Mouse (Mus musculus): ENCODE measurements around the gene Mllt11.
A peak's percentile ranks its signal among the peaks of the same experiment; 100 is the strongest.

Gene Mllt11

GRCm38 (mm10) chr3:95231298-95232221, at the start of gene Mllt11:
Gene Mllt11, minus strand, starts transcription at chr3:95232171.
- DNase-seq = no peak

DNA sequence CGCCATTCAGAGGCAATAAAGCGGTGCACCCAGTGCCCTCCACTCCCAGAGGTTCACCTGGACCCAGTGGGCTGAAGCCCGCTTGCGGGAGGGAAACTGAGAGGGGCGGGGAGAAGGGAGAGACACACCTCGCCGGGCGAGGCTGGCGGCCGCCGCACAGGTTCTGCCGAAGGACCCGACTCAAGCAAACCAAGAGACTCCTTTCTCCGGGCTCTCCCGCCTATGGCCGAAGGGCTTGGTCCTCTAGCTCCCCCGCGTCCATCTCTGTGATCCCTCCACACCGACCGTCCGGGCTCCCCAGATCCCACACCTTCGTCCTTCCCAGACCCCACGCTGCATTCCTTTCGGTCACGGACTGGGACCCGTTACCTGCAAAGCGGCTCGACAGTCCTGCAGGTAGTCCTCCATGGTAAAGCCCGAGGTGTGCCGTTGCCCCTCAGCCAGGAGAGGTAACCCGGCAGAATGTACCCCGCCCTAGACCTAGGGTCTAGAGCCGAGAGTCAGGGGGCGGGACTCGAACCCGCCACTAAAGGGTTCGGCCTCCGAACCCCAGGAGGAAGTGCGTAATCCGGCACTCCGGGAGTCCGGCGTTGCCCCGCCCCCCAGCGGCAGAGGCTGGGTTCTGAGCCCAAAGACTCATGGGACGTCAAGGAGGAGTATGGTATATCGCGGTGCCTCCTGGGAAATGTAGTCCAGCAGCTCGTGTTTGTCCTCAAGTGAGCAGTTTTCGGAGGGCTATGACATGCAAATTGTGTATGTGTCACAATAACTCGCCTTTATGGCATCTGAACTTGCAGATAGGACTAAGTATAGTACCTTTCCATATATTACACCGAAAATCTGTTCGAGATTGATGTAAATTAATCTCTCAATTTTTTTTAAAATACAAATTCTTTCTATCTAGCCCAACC, 49.5 kb upstream of the Mllt11 start, which contains the start of the genes Mindy1 and Prune1:
Gene Mindy1, plus strand, starts transcription at position 130 of the 911 bp plus-strand sequence.
Gene Prune1, minus strand, starts transcription at position 861 of the 911 bp plus-strand sequence.
- DNase-seq = peak; percentile 98

DNA sequence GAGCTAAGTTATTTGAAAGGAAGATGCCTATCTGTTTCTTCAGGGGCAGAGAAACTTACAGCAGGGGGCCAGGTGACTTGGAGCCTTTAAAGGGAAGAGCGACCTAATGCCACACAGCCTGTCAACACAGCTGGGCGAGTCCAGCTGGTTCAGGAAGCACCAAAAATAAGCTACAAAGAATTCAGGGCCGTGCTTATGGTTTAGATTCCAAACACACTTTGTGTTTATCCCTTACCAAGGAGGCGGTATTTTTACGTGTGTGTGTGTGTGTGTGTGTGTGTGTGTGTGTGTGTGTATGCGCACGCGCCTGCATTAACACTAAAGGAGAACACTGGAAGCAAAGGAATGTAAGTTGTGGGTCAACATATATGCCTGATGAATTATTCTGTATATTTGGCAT, 48.8 kb upstream of the Mllt11 start:
- peak; percentile 31 for DNase-seq

GRCm38 (mm10) chr3:95277149-95277551, 45.2 kb upstream of the Mllt11 start:
- peak; percentile 48 for DNase-seq

DNA sequence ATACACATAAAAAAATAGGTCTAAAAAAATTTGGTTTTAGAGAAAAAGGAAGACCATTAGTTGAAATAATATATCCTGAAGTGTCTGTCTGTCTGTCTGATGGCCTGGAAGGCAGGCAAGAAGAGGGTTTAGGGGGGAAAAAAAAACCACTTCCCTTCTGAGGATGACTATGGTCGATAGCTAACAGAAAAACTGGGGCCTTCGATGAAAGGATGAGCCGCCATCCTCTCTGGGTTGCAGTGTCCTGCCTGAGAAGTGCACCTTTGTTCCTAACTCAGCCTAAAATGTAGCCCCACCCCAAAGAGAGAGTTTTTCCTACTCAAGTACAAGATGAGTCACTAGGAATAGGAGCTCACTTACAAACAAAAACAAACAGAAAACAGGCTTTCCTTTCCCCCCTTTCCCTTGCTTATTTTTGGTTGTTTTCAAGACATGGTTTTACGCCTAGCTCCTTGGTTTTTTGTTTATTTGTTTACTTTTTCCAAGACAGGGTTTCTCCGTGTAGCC, 44.5 kb upstream of the Mllt11 start:
- no peak for DNase-seq

DNA sequence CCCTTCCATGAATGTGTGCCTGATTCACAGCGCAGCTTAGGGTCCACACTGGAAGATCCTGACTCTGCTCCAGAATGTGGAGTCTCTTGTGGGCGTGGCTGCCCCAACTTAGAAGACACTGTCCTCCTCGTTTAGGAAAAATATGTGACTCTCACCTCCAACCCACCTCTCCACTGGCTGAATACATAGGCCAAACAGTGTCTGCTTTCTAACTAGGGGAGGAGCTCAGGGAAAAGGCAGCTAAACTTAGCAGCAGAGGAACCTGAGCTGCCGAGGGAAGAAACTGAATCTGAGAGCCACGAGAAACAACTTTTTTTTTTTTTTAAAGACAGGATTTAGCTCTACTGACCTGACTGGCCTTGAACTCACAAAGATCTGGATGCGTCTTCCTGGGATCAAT, 43.2 kb upstream of the Mllt11 start:
- no peak for DNase-seq

- DNase-seq = no peak
Observed at GRCm38 (mm10) chr3:95274453-95274852, 42.5 kb upstream of the Mllt11 start.

GRCm38 (mm10) chr3:95273471-95273870, 41.5 kb upstream of the Mllt11 start:
- DNase-seq = no peak

DNA sequence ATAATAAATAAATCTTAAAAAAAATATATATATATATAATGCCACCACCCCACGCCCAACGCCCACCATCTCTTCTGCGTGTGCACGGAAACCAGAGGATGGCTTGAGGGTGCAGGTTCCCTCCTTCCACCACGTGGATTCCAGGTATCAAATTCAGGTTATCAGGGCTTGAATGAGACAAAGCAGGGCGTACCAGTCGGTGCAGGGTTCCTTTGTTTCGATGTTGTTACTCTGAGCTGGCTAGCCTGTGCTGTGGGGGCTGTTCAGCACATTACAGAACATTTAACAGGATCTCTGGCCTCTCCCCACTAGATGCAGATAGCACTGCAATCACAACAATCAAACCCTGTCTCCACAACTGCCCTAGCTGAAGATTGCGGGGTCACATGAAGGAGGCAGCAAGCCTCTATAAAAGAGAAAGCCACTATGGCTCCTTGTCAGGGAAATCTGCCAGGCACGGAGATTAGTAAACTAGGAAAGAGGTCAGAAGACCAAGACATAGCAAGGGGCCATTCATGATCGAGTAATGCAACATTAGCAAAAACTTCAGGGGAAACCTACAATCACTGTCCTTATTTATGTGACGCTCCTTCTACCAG, 38.9 kb upstream of the Mllt11 start:
- no peak for DNase-seq

DNA sequence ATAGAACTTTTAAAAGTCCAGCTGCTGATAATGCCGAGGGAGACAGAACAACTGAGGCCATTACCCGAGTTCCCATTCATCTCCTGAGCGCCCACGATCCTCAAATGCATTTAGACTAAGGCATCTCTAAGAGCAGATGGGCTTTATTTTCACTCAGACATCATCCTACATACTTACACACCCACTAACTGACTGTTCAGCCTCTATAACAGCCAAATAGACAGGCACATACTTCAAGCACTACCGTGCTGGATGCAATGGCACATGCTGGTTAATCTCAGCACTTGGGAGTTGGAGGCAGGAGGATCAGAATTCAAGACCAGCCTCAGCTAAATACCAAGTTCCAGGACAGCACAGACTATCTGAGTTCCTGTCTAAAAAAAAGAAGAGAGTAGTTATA, 37.8 kb upstream of the Mllt11 start:
- no peak for DNase-seq

DNA sequence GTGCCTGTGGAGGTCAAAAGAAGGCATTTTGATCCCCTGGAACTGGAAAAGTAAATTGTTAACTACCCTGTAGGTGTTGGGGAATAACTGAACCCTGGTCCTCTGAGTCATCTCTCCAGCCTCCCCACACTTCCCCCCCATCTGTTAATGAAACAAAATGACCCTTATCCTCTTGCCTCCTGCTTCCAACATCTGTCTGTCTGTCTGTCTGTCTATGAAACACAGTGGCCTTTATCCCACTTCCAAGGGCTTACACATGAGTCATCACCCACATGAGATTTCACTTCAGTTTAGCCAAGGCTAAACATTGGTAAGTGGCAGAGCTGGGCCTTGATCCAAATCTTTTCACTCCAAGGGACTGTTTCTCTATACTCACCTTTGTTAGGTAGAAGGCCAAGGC, 35.9 kb upstream of the Mllt11 start:
- DNase-seq = no peak

GRCm38 (mm10) chr3:95266052-95266451, 34.1 kb upstream of the Mllt11 start:
- no peak for DNase-seq

- no peak for DNase-seq
Observed at GRCm38 (mm10) chr3:95264724-95265123, 32.8 kb upstream of the Mllt11 start.

DNA sequence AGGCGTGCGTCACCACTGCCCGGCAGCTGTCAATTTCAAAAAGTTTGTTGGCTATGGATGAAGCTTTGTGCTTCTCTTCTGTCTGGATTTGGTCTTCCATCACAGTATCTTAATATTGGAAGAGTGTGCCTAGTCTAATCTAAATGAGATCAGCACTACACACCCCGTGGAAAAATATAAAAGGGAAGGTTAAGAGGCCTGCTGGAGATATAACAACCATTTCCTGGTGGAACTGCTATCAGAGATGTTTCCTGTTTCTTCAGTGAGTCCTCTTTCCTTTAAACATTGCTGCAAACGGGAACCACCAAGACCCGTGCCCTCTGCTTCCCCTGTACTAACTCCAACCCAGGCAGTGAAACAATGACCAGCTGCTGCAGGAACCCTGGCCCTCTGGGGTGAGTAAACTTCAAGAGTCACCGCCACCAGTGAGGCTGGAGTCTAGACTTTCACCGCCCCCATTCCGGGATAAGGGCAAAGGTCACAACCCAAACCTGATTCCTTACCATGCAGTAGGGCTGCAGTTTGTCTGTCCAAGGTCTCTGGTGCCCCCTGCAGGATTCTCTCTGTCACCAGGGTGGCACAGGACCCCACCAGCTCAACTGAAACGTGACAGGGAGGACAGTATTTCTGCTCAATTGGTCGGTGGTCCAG, 31.2 kb upstream of the Mllt11 start:
- peak; percentile 63 for DNase-seq

DNA sequence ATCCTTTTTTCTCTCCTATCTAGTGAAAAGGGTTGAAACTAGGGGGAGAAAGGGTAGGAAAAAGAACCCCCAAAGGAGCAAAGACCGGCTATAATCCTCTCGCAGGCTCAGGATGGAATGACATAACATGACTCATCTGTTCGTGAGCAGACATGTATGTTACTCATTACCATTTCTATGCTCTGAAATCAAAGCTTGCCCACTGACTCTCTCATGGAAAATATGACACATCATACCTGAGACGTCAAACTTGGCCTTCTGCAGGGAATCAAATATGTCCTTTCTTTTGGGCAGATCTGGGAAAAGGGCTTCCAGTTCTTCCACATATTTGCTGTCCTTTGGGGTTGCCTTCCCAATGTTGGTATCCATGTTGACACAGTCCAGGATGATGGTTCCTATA, 30.0 kb upstream of the Mllt11 start:
- DNase-seq = no peak

GRCm38 (mm10) chr3:95256931-95257330, 25.0 kb upstream of the Mllt11 start:
- no peak for DNase-seq

GRCm38 (mm10) chr3:95250783-95251424, 18.9 kb upstream of the Mllt11 start, which contains the start of gene Bnipl:
Gene Bnipl, minus strand, starts transcription at chr3:95251193.
- no peak for DNase-seq

GRCm38 (mm10) chr3:95250361-95250760, 18.4 kb upstream of the Mllt11 start:
- no peak for DNase-seq

- DNase-seq = no peak
Observed at GRCm38 (mm10) chr3:95247660-95248336, 15.8 kb upstream of the Mllt11 start.

DNA sequence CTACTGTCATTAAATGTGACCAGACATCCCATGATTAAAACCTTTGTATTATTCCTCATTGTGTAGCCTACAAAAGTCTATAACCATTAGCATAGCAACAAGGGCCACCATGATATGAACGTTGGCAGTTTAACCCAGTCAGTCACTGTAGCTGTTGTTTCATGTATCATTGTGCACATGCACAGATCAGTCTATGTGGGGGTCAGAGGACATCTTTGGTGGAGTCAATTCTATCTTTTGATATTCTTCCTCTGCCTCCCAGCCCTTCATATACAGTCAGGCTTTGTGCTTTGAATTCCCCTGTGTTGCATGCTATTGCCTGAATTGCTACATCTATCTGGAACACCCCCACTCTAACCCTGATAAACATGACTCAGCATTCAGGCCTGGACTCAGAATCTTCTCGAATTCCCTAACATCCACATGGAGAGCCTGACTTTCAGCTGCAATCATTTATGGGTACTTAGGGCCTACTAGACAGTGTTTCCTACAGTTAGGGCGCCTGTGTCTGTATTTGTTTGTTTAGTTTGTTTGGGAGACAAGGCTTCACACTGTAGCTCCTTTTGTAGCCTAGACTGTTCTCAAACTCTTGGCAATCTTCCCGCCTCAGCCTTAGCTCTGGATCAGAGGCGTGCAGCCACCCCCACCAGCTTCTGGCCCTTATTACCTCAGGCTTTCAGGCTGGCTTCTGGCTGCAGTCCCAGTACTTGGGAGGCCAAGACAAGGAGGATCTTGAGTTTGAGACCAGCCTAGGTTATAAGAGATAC, 14.7 kb upstream of the Mllt11 start:
- no peak for DNase-seq
